Mouse (Mus musculus) spleen, embryonic (tissue): ENCODE results near the gene Nat10.

ENCODE experiments used
- CTCF ChIA-PET: fragments of 350-600 bp; sonication (Branson Sonifier 250); formaldehyde crosslinking; loops from one replicate; lab custom pipeline; 2022; lab: Charles Lee

Gene Nat10

GRCm38 (mm10) chr2:103760906-103761716, at the start of gene Nat10:
TSS of gene Nat10 (minus strand) at chr2:103761270.
- CTCF ChIA-PET, result interaction anchor here (0.6 kb wide), 1 partner anchor 21 kb away, joined by 5 read pairs; no protein-coding TSS in a partner anchor

GRCm38 (mm10) chr2:103810412-103810811, 49.3 kb upstream of the Nat10 start:
- CTCF ChIA-PET, result no interaction called here

- CTCF ChIA-PET, result interaction anchor here (0.6 kb wide), 1 partner anchor 28 kb away, joined by 3 read pairs; no protein-coding TSS in a partner anchor
Observed at GRCm38 (mm10) chr2:103808466-103808865, 47.4 kb upstream of the Nat10 start.

GRCm38 (mm10) chr2:103803770-103804530, 42.9 kb upstream of the Nat10 start:
- CTCF ChIA-PET, result no interaction called here

GRCm38 (mm10) chr2:103802422-103802821, 41.4 kb upstream of the Nat10 start:
- CTCF ChIA-PET, result interaction anchor here (0.7 to 1.1 kb wide), 2 partner anchors 18 to 63 kb away, joined by 3 to 4 read pairs; no protein-coding TSS in a partner anchor

- CTCF ChIA-PET, result interaction anchor here (0.6 kb wide), 1 partner anchor 34 kb away, joined by 6 read pairs; no protein-coding TSS in a partner anchor
Observed at GRCm38 (mm10) chr2:103797491-103798009, 36.5 kb upstream of the Nat10 start, which contains the start of gene Caprin1. TSS of gene Caprin1 (minus strand) at chr2:103797649.

- CTCF ChIA-PET, result no interaction called here
Observed at GRCm38 (mm10) chr2:103796861-103797466, 35.9 kb upstream of the Nat10 start.

GRCm38 (mm10) chr2:103796211-103796860, 35.3 kb upstream of the Nat10 start:
- CTCF ChIA-PET, result no interaction called here

- CTCF ChIA-PET, result no interaction called here
Observed at GRCm38 (mm10) chr2:103795843-103796210, 34.8 kb upstream of the Nat10 start.

GRCm38 (mm10) chr2:103792009-103792408, 30.9 kb upstream of the Nat10 start:
- CTCF ChIA-PET, result interaction anchor here (0.6 kb wide), 1 partner anchor 995 kb away, joined by 7 read pairs; no protein-coding TSS in a partner anchor

GRCm38 (mm10) chr2:103785735-103786134, 24.7 kb upstream of the Nat10 start:
- CTCF ChIA-PET, result interaction anchor here (0.6 to 1.8 kb wide), 2 partner anchors 65 to 109 kb away, joined by 3 to 7 read pairs; no protein-coding TSS in a partner anchor

- CTCF ChIA-PET, result interaction anchor here (0.7 to 1.8 kb wide), 3 partner anchors 17 to 224 kb away, joined by 4 to 7 read pairs (median 5); no protein-coding TSS in a partner anchor
Observed at GRCm38 (mm10) chr2:103784621-103785020, 23.6 kb upstream of the Nat10 start.

GRCm38 (mm10) chr2:103762492-103762891, 1.4 kb upstream of the Nat10 start:
- CTCF ChIA-PET, result no interaction called here

GRCm38 (mm10) chr2:103761993-103762392, 923 bp upstream of the Nat10 start:
- CTCF ChIA-PET, result no interaction called here

GRCm38 (mm10) chr2:103760421-103760820, 649 bp downstream of the Nat10 start:
- CTCF ChIA-PET, result interaction anchor here (0.7 kb wide), 1 partner anchor 210 kb away, joined by 3 read pairs; no protein-coding TSS in a partner anchor

GRCm38 (mm10) chr2:103755458-103756085, 5.5 kb downstream of the Nat10 start:
- CTCF ChIA-PET, result no interaction called here

GRCm38 (mm10) chr2:103754614-103755013, 6.5 kb downstream of the Nat10 start:
- CTCF ChIA-PET, result interaction anchor here (0.8 kb wide), 1 partner anchor 36 kb away, joined by 3 read pairs; no protein-coding TSS in a partner anchor

- CTCF ChIA-PET, result no interaction called here
Observed at GRCm38 (mm10) chr2:103751771-103752170, 9.3 kb downstream of the Nat10 start.

GRCm38 (mm10) chr2:103749091-103749490, 12.0 kb downstream of the Nat10 start:
- CTCF ChIA-PET, result no interaction called here

GRCm38 (mm10) chr2:103747891-103748290, 13.2 kb downstream of the Nat10 start:
- CTCF ChIA-PET, result no interaction called here
